Mouse (Mus musculus) c-Kit-positive CD71-positive TER-119-positive erythroid progenitor cells, embryonic 14.5 days (primary cell): ENCODE measurements around the gene Gm20388.

Source experiments
- DNase-seq: peaks from one replicate; pipeline ENCODE4 v3.0.0-alpha.2; 2013; ENCODE audit warnings: low spot score

Gene Gm20388

DNA sequence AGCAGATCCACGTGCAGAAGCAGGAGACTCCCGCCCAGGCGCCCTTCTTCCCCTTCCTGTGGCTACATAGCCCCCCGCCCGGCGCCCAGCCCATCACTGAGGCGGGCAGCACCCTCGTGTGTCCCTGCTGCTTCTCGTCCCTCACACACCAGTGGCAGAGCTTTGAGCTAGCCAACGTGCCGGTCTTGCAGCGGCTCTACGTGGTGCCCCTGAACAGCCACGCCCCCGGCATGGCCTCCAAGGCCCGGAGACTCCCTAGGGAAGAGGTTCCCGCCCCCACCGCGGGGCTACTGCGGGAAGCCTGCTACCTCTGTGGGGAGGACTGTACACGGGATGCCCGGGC lies 318.9 kb downstream of the Gm20388 start:
- no peak for DNase-seq

DNA sequence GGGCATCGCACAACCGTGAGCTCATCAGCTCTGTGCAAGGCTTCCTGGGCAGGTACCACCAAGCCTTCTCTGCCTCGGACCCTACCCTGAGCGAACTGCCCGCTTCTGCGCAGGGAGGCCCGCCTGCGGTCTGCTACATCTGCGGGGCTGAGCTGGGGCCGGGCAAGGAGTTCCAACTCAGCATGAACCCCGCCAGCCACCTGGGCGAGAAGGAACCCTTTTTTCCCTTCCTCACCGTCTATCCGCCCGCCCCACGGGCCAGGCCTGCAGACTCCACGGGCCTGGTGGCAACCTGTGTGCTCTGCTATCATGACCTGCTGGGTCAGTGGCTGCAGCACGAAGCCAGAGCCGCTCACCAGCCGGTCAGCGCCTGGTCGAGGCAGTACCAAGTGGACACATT lies 319.4 kb downstream of the Gm20388 start:
- no peak for DNase-seq

DNA sequence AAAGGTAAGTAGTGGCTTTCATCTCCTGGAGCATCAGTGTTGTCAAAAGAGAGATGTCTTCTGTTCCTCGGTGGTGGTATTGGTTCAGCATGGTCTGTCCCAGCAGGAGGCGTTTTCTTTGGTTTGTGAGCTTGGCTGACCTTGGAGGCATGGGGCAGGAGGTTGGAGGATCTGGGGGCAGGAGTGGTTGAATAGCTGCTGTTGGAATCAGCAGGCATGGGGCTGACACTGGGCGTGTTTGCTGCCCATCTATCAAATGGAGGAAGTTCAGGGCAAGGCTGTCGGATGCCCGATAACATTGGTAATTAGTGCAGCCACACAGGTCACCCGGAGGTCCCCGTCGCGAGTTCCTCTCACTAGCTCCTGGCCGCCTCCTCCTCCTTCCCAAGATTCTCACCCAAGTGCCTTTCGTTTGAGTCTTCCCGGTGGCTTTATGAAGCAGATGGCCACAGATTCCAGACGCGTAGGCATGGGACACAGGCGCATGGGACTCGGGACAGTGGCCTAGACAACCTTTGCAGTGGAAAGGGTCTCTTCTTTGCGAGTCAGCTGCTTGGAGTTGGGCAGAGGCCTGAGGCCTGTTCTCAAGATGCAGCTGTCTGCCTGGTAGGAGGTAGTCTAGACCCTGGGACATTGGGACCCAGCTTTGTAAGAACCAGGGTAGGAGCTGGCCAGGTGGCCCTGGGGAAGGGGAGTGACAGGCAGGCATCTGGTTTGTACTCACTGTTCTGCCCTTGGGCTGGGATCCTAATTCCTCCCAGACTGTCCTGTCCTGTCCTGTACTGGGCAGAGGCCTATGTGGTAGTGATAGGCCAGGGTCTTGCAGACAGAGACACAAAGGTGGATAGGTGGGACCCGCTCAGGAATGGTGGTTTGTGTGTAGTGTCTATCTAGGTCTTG lies 320.3 kb downstream of the Gm20388 start:
- no peak for DNase-seq

DNA sequence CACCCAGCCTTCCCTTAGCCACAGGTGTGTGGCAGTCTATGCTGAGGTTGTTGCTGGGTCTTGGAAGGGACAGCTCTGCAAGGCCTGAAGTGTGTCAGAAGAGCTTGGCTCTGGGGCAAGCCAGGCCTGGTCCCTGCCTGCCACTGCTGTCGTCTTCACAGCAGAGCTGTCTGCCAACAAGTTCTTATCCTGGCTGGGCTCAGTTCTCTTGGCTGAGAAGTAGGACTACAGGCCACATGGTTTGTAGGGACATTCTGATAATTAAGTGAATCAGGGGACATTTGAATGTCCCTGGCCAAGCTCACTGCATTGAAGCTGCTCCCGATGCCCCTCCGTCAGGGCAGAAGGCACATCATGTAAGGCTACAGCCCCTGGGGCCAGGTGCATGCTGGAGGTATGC lies 321.2 kb downstream of the Gm20388 start:
- no peak for DNase-seq

DNA sequence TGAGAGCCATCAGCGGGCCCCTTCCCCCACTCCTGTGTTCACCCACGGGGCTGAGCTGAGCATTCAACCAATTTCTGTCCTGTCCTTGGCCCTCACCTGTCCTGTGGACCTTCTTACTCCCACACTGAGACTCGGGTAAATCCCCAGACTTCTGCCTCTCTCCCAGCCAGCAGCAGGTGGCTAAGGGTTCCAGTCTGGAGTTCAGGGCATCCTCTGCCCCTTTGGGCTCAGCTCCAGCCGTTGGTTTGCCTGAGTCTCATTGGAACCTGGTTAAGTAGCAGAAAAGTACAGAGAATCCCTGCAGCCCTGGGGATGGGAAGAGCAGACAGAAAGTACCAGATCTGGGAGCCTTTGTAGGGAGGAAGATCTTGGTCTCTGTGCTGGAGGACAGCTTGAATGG lies 321.8 kb downstream of the Gm20388 start:
- DNase-seq: no peak

DNA sequence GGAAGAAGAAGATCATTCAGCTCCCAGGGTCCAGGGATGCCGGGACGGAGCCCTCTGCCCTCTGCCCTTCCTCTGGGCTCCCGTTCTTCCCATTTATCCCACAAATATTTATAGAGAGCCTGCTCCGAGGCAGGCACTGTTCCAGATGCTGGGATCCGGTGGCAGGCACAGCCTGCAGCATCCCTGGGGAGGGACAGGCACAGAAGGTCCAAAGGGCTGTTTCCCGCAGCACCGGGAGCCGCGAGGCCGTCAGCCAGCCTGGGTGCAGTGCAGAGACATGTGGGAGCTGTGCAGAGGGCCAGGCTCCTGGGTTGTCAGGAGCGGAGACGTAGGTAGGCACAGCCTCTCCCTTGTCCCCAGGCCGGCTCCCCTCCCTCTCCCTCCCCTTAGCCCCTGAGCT lies 322.3 kb downstream of the Gm20388 start:
- DNase-seq: no peak

DNA sequence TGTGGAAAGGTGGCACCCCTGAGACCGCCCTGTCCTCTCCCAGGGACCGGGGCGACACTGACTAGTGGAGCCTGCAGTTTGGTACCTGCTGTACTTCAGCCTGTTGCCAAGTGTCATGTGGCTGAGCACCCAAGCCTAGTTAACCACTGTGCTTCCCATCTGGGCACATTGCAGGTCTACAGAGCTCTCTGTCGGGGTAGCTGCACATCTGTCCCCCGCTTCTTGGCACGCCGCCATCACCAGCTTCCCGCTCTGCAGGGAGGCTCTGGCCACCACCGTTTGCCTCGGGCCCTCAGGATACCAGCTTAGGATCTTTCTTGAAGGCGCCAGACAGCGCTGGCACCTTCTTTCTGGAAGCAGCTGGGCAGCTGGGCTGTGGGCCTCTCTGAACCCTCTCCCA lies 323.8 kb downstream of the Gm20388 start:
- no peak for DNase-seq

DNA sequence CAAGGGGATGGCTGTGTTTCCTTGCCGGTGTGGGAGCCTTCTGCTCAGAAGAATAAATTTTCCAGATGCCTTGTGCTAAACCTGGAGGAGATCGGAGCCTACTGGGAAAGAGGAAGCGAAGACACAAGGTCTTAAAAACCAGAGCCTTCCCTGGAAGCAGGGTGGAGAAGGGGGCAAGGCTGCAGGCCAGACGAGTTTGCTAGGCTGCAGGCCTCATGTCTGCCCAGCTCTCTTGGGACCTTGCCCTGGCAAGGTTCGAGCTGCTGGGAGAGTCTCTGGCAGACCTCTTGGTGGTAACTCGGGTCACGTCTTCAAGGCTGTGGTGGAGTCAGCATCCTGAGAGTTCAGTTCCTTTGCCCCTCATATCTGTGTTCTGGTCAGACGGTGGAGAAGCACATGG lies 324.2 kb downstream of the Gm20388 start:
- no peak for DNase-seq

DNA sequence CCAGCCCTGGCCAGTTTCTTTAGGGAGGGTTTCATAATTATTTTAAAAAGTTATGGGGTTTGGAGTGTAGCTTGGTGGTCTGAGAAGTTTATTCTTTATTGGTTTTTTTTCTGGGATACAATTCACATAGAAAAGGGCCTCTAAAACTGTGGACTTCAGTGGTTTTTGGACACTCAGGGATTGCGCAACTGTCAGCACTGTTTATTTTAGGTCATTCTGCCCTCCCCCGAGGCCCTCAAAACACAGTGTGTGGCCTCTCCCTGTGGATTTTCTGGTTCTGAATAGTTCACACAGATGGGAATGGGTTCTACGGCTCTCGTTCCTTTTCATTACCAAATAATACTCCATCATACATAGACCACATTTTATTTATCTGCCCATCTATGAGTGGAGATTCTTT lies 332.6 kb downstream of the Gm20388 start:
- DNase-seq: no peak

DNA sequence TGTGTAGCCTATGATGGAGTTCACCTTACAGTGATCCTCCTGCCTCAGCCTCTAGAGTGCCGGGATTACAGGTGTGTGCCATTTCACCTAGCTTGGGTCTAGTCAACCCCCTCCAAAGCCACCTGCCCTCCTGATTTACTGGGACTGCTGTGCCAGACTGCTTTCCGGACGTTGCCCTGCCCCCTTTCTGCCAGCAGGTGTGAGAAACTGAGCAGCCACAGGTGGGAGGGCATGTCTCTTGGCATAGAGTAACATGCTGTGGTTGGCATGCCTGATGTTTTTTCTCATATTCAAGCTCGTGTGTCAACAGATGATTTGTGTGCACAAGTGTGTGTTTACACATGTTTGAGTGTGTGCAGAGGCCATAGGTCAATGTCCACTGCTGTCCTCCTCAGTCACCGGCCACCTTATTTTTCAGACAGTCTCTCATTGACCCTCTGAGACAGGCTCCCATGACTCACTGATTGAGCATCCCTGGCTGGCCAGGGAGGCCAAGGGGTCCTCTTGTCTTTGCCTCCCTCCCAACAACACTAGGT lies 333.3 kb downstream of the Gm20388 start:
- DNase-seq: no peak

DNA sequence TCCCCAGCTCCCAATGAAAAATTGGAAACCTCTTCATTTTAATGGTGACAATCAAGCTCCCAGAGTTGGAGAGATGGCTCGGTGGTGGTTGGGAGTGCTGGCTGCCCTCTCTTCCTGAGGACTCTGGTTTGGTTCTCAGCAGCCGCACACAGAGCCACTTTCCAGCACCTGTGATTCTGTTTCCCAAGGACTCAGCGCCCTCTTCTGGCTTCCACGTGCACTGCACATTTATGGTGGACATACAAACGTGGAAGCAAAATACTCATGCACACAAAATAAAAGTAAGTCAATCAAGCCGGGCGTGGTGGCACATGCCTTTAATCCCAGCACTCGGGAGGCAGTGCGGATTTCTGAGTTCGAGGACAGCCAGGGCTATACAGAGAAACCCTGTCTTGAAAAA lies 333.9 kb downstream of the Gm20388 start:
- DNase-seq: no peak

DNA sequence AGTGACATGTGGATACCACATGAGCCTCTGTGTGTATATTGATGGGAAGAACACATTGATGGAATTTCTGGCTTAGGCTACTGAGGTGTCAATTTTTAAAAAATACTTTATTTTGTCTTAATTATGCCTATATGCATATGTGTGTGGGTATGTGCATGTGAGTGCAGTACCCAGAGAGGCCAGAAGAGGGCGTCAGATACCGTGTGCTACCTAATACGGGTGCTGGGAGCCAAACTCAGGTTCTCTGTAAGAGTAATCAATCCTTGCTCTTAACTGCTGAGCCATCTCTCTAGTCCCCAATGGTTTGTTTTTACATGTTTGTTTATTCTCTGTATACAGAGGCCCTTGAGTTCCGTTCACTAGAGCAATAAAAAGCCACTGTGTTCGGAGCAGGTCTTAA lies 337.0 kb downstream of the Gm20388 start:
- no peak for DNase-seq

DNA sequence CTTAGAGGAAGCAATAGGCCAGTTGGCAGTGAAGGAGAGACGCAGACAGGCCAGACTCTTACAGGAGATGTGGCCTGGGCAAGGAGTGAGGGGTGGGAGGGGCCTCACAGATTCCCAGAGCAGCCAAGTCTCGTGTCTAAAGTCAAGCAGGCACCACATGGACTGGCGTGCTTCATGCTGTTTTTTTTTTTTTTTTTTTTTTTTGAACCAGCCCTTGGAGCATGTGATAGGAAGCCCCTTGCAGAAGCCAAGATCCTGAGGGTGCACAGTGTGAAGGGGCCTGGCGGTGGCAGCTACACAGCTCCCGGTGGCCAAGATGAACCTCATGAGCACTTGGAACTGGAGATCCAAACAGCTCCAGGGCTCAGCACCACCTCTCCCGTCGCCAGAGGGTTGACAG lies 337.4 kb downstream of the Gm20388 start:
- DNase-seq: no peak

DNA sequence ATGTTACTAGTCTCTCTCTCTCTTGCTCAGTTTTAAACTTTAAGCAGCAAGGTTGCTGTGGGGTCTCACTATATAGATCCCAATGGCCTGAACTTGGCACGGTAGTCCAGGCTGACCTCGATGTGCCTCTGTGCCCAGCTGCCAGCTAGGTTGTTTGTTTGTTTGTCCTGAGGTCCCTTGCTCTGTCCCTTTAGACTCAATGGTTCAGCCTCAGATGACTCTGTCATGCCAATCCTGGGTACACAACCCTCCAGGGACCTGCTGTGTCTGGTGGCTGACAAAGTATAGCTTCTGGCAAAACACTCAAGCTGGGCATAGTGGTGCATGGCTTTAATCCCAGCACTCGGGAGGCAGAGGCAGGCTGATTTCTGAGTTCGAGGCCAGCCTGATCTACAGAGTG lies 337.8 kb downstream of the Gm20388 start:
- DNase-seq: no peak

DNA sequence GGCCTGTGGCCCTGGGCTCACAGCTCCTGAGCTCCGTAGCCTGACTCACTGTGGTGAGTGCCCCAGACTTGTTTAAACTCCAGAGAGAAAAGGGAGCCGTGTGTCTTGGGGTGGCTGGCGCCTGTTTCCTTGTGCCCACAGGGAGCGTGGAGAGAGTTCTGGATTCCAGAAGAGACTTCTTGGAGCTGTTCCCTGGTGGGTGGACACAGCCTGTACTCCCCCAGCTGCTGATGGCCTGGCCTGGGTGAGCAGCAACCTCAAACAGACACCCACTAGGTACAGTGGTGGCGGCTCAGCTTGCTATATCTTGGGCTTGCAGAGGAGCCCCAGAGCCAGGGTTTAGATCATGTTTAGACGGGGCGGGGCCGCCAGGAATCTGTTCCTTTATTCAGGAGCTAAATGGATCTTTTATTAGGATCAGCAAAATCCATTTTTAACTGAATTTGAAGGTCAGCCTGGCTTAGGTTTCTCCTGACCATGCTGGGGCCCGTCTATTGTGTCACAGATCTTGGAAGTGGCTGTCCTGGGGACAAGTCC lies 339.2 kb downstream of the Gm20388 start:
- no peak for DNase-seq

DNA sequence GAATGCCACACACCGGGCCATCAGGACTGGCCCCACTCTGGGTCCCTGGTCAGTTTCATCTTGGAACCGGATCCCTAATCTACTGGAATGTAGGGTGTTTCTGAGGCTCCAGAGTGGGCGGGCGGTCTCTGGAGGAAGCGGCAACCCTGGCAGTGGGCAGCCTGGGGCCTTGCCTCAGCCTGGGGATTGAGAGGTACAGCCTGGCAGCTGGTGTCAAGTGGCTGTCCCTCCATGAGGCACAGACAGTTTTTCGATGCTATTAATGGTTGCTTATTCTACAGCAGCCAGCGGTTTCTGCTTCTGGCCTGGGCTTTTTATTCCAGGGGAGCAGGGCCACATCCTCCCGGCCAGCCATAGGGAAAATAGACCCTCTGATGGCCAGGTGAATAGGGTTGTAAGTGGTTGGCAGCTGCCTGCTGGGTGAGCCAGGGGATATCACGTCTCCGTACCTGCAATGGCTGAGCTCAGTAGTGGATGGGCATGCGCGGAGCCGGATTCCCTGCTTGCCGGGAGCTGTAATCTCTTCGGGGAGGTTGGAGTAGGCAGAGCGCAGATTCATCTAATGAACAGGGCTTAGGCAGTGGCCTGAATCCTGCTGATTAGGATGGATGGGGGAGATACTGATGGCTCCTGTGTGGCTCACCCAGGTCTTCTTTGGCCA lies 340.2 kb downstream of the Gm20388 start:
- DNase-seq: no peak

DNA sequence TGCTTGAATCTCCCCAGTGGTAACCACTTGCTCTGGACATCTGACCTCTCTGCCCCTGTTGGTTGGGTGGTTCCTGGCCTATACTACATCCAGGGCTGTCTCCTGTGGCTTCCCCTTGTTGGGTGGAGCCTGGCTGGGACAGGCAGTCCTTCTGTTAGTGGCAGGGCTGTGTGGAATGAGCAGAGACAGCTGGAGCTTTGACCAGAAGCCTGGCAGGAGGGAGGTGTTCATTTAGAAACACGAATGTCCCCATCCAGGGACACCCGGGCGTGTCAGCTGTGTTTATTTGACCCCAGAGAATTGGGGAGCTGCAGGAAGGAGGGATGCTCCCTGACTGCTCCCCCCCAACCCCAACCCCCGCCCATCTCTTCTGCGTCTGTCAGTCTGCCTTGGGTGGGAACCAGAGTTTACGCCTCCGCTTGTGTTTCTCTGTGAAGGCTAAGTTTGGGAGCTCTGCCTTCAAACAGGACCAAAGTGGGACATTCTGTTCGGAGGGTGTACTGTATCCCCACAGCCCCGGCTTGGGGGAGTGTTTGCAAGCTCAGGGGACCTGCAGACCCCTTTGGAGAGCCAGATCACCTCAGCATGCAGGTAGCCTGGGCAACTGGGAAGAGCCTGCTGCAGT lies 340.9 kb downstream of the Gm20388 start:
- DNase-seq: no peak

DNA sequence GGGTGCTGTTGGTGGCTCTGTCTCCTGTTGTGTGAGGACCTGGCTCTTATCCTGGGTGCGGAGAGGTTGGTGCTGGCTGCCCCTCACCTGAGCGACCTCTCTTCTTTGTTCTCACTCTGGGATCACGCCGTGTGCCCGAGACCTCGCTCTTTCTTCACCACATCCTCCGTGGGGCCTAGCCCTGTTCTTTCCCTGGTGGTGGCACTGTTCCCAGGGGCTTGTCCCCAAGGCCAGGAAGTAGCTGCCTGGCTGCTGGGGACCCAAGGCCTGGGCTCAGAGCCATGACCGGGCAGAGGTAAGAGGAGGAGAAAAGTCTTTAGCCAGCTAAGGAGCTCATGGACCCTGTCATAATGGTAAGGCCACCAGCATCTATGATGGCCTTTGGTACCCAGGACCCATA lies 343.0 kb downstream of the Gm20388 start:
- no peak for DNase-seq

DNA sequence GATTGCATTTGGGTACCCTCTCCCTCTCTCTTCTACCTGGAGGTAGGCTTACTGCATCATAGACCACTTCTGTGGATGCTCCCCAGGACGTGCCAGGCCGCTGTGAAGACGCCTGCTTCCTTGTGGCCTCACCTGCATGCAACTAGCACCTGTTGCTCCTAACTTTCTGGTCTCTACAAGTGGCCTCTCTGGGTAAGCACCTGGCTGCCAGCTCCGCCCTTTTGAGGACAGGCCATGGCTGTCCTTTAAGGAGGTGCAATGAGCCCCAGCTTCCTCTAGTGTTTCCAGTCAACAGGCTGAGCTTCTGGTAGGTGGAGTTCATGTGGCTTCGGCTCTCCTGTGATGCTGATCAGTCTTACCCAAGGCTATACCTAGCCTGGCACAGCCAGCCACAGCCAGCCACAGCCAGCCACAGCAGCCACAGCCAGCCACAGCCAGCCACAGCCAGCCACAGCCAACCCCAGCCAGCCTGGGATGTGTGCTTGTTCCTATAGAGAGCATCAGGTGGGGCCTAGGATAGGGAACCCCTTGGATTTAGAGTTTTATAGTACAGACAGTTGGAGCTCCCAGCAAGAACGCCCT lies 344.9 kb downstream of the Gm20388 start:
- DNase-seq: no peak

DNA sequence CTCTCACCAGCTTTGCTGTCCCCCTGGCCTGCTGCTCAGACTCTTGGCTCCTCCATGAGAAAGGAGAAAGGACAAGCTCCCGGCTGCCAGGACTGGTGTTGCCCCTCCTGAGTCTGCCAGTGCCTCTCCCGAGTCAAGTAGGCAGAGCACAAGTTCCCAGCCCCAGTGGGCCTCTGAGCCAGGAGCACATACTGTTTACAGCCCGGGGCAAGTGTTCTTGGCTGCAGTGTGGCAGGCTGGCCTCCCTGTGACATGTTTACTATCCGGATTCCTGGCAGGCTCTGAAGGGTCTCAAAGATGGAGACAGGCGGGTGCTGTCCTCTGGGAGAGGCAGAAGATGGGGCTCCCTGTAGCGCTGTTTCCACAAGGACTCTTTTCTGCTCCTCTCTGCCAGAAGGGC lies 346.3 kb downstream of the Gm20388 start:
- no peak for DNase-seq

DNA sequence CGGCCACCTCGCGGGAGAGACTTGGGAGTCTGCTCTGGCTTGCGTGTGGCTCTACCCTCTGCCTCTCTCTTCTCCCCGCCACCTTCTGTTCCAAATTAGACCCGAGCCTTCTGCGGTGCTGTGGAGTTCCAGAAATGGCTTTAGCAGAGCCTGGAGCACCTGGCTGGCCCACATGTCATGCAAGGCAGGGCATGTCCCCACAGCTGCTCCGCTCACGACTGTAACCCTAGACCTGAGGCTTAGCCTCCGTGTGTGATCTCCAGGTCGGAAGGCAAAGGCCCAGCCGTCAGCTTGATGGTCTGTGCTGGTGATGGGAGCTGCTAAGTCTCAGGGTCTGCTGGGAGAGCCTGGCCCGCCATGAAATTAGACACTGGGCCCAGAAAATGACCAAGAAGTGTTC lies 348.6 kb downstream of the Gm20388 start:
- no peak for DNase-seq

DNA sequence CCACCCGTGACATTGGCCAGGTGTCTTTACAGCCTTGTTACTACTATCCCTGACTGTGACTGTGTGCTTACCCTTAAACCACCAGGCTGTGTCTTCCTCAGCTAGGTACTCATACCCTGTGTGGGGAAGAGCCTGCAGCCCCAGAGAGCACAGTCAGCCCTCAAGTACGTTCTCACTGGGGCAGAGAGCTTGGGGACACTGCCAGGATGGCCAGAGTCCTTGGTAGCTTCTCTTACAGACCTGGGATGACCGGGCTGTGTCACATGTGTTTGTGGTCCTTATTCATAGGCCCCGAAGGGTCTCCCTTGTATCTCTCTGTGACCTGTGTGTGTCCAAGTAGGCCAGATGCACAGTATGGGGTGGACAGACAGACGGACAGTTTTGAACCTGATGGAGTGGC lies 350.0 kb downstream of the Gm20388 start:
- no peak for DNase-seq
